Mouse (Mus musculus): ENCODE results near the gene Errfi1. TPM values are rescaled to one million over a fixed set of nuclear protein-coding genes. Genes with fewer than 3 reads are reported as not detected.

The Errfi1 gene
- polyA plus RNA-seq, 1 experiment from 2014 or later = 36.4 TPM

DNA sequence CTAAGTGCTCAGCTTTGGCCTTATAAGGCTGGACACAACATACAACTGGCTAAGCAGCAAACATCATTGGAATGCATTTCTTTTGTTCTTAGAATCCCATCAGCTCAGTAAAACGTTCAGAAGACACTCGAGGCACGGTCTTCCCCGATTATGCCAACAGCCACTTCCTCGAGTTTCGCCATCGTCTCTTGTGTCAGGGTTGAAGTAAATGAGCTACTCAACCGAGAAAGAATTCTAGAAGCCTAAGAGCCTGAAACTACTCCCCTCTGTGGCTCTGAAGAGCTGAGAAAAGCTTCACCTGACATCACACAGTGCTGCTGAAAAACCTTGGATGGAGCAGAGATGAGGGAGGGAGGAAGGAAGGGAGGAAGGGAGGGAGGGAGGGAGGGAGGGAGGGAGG is 32.3 kb upstream of the Errfi1 start:
- no peaks in the 10 kb centered on the region for H3K9me3 ChIP-seq (ENCODE audit: control insufficient read depth, low read depth, low read length)
- H3K4me3 ChIP-seq (ENCODE audit: low read depth, low read length) = no peak overlapping the region
- peaks cover 22% of the 10 kb centered on the region for H3K4me1 ChIP-seq (ENCODE audit: control insufficient read depth, insufficient read depth, low read length)
- H3K27me3 ChIP-seq (ENCODE audit: control insufficient read depth, insufficient read depth, low read length) = no peaks in the 10 kb centered on the region
- no peak overlapping the region for H3K27ac ChIP-seq (ENCODE audit: low read length)
- WGBS = 67% methylated on average over 8 of the region's 8 CpGs
- H3K36me3 ChIP-seq (ENCODE audit: control insufficient read depth, insufficient read depth, low read length) = no peaks in the 10 kb centered on the region
- ATAC-seq (ENCODE audit: insufficient number of reproducible peaks, insufficient read depth, low FRiP score, low read depth) = no peak
- H3K4me2 ChIP-seq (replicated peaks; ENCODE audit: low read depth, low read length) = no peak overlapping the region
- no peak overlapping the region for H3K9ac ChIP-seq (replicated peaks; ENCODE audit: low read depth, low read length)

DNA sequence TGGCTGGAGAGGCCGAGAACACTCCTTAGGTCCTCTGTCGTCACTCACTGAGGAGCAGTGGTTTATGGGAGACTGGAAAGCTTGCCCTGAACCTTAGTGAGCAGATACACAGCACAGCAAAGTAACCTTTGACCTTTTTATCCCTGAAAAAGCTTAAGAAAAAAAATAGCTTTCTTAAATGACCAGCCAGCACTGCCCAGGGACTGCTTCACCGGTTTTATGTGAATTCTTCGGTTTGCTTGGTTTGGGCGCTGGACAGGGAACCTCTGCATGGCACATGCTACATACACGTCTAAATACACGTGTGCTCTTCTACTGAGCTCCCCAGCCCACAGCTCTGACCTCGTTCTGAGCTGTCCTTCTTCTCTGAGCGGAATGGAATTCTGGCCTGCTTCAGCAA is 31.1 kb upstream of the Errfi1 start:
- Histone ChIP-seq H3K27ac (ENCODE audit: low read length) (no peak overlapping the region), H3K4me2 (replicated peaks; ENCODE audit: low read depth, low read length) (no peak overlapping the region), H3K4me3 (ENCODE audit: low read depth, low read length) (no peak overlapping the region), H3K27me3 (ENCODE audit: control insufficient read depth, insufficient read depth, low read length) (no peaks in the 10 kb centered on the region), H3K36me3 (ENCODE audit: control insufficient read depth, insufficient read depth, low read length) (no peaks in the 10 kb centered on the region), H3K4me1 (ENCODE audit: control insufficient read depth, insufficient read depth, low read length) (peaks cover 22% of the 10 kb centered on the region), H3K9me3 (ENCODE audit: control insufficient read depth, low read depth, low read length) (no peaks in the 10 kb centered on the region), H3K9ac (replicated peaks; ENCODE audit: low read depth, low read length) (no peak overlapping the region)
- WGBS = 76% methylated on average over 9 of the region's 9 CpGs
- no peak for ATAC-seq (ENCODE audit: insufficient number of reproducible peaks, insufficient read depth, low FRiP score, low read depth)

DNA sequence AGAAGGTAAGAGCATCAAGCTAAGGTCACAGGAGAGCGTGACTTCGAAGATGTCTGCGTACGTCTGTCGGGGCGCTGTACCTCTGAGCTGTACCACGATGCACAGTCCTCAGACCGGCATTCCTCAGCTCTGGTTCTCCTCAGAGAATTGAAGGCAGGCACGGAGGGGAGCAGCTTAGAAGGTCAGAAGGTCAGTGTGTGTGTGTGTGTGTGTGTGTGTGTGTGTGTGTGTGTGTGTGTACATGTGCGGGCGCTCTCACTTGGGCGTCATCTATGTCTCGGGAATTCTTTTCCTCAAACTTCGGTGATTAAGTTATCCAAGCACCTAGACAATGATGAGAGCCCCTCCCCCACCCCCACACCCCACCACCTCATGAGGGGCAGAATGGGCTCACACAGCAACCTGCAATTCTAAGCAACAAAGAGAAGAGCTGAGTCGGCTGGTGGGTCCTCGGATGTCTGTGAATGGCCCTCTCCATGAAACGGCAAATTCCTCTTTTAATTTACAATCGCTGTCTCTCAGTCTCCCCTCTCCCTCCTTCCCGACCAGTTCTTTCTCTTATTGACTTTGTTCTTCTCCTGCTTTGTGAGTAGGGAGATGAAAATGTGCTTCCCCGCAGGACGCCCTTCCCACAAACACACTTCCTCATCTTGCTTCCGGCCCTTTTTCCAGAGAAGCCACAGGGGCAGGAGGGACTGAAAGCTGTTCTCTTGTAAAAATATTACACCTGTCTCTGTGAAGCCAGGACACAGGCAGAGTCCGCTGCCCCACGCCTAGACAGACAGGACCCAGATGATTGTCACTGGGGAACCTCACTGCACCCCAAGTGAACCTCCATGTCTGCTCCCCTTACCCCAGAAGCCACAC is 29.9 kb upstream of the Errfi1 start:
- H3K4me1 ChIP-seq (ENCODE audit: control insufficient read depth, insufficient read depth, low read length) = peaks cover 18% of the 10 kb centered on the region
- no peak for ATAC-seq (ENCODE audit: insufficient number of reproducible peaks, insufficient read depth, low FRiP score, low read depth)
- H3K9me3 ChIP-seq (ENCODE audit: control insufficient read depth, low read depth, low read length) = no peaks in the 10 kb centered on the region
- 50% methylated on average over 21 of the region's 24 CpGs for WGBS
- no peaks in the 10 kb centered on the region for H3K36me3 ChIP-seq (ENCODE audit: control insufficient read depth, insufficient read depth, low read length)
- H3K27me3 ChIP-seq (ENCODE audit: control insufficient read depth, insufficient read depth, low read length) = no peaks in the 10 kb centered on the region
- H3K27ac ChIP-seq (ENCODE audit: low read length) = peak overlapping the region; percentile 89
- H3K4me2 ChIP-seq (replicated peaks; ENCODE audit: low read depth, low read length) = 0 out of 2 replicates have a peak overlapping the region, but pooled peaks have one; percentile 6
- no peak overlapping the region for H3K9ac ChIP-seq (replicated peaks; ENCODE audit: low read depth, low read length)
- no peak overlapping the region for H3K4me3 ChIP-seq (ENCODE audit: low read depth, low read length)

DNA sequence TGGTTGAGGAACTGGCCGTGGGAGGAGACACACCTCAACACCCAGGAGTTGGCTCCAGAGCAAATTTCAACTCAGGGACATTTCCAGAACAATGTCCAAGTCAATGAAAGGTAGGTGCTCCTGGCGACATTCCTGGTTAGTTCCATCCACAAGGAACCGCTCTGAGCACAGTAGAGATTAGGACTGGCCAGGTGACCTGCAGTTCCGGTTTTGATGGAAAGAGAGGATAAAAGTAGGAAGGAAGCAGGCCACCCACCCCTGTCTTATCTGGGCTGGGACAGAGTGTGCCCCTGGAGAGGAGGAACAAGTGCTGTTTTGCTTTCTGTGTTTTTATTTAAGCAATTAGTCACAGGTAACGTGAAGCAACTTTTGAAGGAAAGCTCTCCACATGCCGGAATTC is 28.8 kb upstream of the Errfi1 start:
- H3K4me1 ChIP-seq (ENCODE audit: control insufficient read depth, insufficient read depth, low read length) = peaks cover 14% of the 10 kb centered on the region
- ATAC-seq (ENCODE audit: insufficient number of reproducible peaks, insufficient read depth, low FRiP score, low read depth) = peak; percentile 35; the same call in 1 of the 2 replicates
- H3K9ac ChIP-seq (replicated peaks; ENCODE audit: low read depth, low read length) = no peak overlapping the region
- H3K4me2 ChIP-seq (replicated peaks; ENCODE audit: low read depth, low read length) = 0 out of 2 replicates have a peak overlapping the region, but pooled peaks have one; percentile 6
- 42% methylated on average over 6 of the region's 6 CpGs for WGBS
- H3K4me3 ChIP-seq (ENCODE audit: low read depth, low read length) = no peak overlapping the region
- no peaks in the 10 kb centered on the region for H3K9me3 ChIP-seq (ENCODE audit: control insufficient read depth, low read depth, low read length)
- no peaks in the 10 kb centered on the region for H3K36me3 ChIP-seq (ENCODE audit: control insufficient read depth, insufficient read depth, low read length)
- peak overlapping the region; percentile 89 for H3K27ac ChIP-seq (ENCODE audit: low read length)
- H3K27me3 ChIP-seq (ENCODE audit: control insufficient read depth, insufficient read depth, low read length) = no peaks in the 10 kb centered on the region

DNA sequence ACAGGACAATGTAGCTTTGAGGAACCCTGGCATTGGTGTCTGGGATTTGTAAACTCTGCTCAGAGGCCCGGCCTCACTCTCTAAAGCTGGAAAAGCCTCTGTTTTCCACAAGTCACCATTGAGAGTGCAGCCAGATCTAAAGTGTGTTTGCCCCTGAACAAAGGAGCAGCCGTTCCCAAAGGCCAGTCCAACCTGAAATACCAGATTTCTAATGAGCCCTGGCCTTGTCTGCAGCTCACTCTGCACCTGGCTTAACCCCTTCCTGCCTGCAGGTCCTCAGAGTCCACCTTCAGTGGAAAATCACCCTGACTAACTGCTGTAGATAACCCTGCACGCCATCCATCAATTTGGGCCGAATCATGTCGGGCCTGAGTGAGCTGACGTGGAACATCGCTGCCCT is 28.2 kb upstream of the Errfi1 start:
- Histone ChIP-seq H3K4me2 (replicated peaks; ENCODE audit: low read depth, low read length) (0 out of 2 replicates have a peak overlapping the region, but pooled peaks have one; percentile 7), H3K9me3 (ENCODE audit: control insufficient read depth, low read depth, low read length) (no peaks in the 10 kb centered on the region), H3K4me1 (ENCODE audit: control insufficient read depth, insufficient read depth, low read length) (peaks cover 14% of the 10 kb centered on the region), H3K9ac (replicated peaks; ENCODE audit: low read depth, low read length) (no peak overlapping the region), H3K27ac (ENCODE audit: low read length) (peak overlapping the region; percentile 89), H3K27me3 (ENCODE audit: control insufficient read depth, insufficient read depth, low read length) (no peaks in the 10 kb centered on the region), H3K4me3 (ENCODE audit: low read depth, low read length) (no peak overlapping the region), H3K36me3 (ENCODE audit: control insufficient read depth, insufficient read depth, low read length) (no peaks in the 10 kb centered on the region)
- peak; percentile 86 for ATAC-seq (ENCODE audit: insufficient number of reproducible peaks, insufficient read depth, low FRiP score, low read depth)
- 20% methylated on average over 7 of the region's 7 CpGs for WGBS

DNA sequence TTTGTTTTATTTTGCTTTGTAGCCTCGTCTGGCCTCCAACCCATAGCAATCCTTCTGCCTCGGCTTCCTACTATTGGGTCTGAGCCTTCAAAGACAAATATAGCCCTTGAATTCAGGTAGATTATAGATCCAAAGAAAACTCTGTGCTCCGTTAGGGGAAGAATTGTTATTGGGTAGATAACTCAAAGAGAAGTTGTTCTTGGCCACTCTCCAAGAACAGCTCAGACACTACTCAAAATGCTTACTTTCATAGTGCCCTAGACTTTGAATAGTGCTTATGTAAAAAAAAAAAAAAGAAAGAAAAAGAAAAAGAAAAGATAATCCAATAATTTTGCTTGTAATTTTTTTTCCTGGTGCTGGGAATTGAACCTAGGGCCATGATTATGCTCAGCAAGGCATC is 22.4 kb upstream of the Errfi1 start:
- ATAC-seq (ENCODE audit: insufficient number of reproducible peaks, insufficient read depth, low FRiP score, low read depth) = no peak
- Histone ChIP-seq H3K27me3 (ENCODE audit: control insufficient read depth, insufficient read depth, low read length) (no peaks in the 10 kb centered on the region), H3K9me3 (ENCODE audit: control insufficient read depth, low read depth, low read length) (no peaks in the 10 kb centered on the region), H3K4me1 (ENCODE audit: control insufficient read depth, insufficient read depth, low read length) (peaks cover 4% of the 10 kb centered on the region), H3K4me2 (replicated peaks; ENCODE audit: low read depth, low read length) (no peak overlapping the region), H3K4me3 (ENCODE audit: low read depth, low read length) (no peak overlapping the region), H3K9ac (replicated peaks; ENCODE audit: low read depth, low read length) (no peak overlapping the region), H3K36me3 (ENCODE audit: control insufficient read depth, insufficient read depth, low read length) (no peaks in the 10 kb centered on the region), H3K27ac (ENCODE audit: low read length) (no peak overlapping the region)
- WGBS = 51% methylated on average over 3 of the region's 3 CpGs

DNA sequence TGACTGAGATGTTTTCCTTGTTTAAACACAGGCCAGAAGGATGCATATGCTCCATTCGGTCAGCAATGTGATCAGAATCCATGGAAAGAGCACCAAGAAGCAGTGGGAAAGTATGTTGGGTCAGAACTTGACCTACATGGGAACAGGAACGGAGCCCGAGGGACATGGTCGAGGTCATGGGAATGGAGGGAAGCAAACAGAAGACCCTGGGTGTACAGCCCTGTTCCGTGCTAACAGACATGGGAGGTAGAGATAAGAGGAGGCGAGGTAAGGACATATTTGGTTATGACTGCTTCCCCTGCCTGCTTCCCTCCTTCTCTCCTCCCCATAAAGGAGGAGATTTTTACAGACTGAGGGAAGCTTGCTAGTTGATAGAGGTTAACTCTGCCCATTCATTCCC is 21.8 kb upstream of the Errfi1 start:
- WGBS = 72% methylated on average over 6 of the region's 6 CpGs
- Histone ChIP-seq H3K4me2 (replicated peaks; ENCODE audit: low read depth, low read length) (no peak overlapping the region), H3K27me3 (ENCODE audit: control insufficient read depth, insufficient read depth, low read length) (no peaks in the 10 kb centered on the region), H3K9ac (replicated peaks; ENCODE audit: low read depth, low read length) (no peak overlapping the region), H3K36me3 (ENCODE audit: control insufficient read depth, insufficient read depth, low read length) (no peaks in the 10 kb centered on the region), H3K4me1 (ENCODE audit: control insufficient read depth, insufficient read depth, low read length) (peaks cover 3% of the 10 kb centered on the region; the same call in 1 of the 2 replicates), H3K9me3 (ENCODE audit: control insufficient read depth, low read depth, low read length) (no peaks in the 10 kb centered on the region), H3K4me3 (ENCODE audit: low read depth, low read length) (no peak overlapping the region), H3K27ac (ENCODE audit: low read length) (no peak overlapping the region)
- ATAC-seq (ENCODE audit: insufficient number of reproducible peaks, insufficient read depth, low FRiP score, low read depth) = no peak; the same call in 1 of the 2 replicates

DNA sequence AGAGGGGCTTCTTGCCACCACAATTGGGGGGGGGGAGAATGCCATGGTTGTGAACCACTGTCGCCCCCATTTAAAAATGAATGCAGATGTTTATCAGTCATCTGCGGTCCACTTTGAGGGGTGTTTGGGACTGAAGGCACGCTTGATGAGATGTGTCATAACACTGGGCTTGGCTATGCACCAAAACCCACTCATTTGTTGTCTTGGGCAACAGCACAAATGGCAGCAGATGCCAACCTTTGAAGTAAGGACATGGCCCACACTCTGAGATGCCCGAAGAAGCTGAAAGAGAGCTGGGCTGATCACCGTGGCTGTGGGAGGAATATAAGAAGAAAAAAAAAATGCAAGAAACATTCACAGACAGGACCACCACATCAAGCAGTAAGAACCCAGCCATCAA is 18.6 kb upstream of the Errfi1 start:
- H3K27me3 ChIP-seq (ENCODE audit: control insufficient read depth, insufficient read depth, low read length) = no peaks in the 10 kb centered on the region
- H3K4me1 ChIP-seq (ENCODE audit: control insufficient read depth, insufficient read depth, low read length) = no peaks in the 10 kb centered on the region
- 90% methylated on average over 5 of the region's 5 CpGs for WGBS
- no peak overlapping the region for H3K27ac ChIP-seq (ENCODE audit: low read length)
- no peak overlapping the region for H3K9ac ChIP-seq (replicated peaks; ENCODE audit: low read depth, low read length)
- no peak for ATAC-seq (ENCODE audit: insufficient number of reproducible peaks, insufficient read depth, low FRiP score, low read depth)
- H3K36me3 ChIP-seq (ENCODE audit: control insufficient read depth, insufficient read depth, low read length) = no peaks in the 10 kb centered on the region
- no peaks in the 10 kb centered on the region for H3K9me3 ChIP-seq (ENCODE audit: control insufficient read depth, low read depth, low read length)
- H3K4me2 ChIP-seq (replicated peaks; ENCODE audit: low read depth, low read length) = no peak overlapping the region
- H3K4me3 ChIP-seq (ENCODE audit: low read depth, low read length) = no peak overlapping the region

All from stomach, embryonic 14.5 days (tissue).